Mouse (Mus musculus) MEL (cell line): ENCODE results near the gene Ly9. TPM values are rescaled to one million over a fixed set of nuclear protein-coding genes. Genes with fewer than 3 reads are reported as not detected.

ENCODE experiments used
- DNase-seq: peaks from one replicate; pipeline ENCODE4 v3.0.0; 2011; ENCODE audit warnings: low read depth, low spot score
- H3K27ac ChIP-seq: 2 replicates; pipeline ENCODE4 v1.5.1; 2012; ENCODE audit warnings: low read depth, mild to moderate bottlenecking, control low read depth, low read length, moderate library complexity; ENCODE audit not compliant: control insufficient read depth
- H3K27me3 ChIP-seq, 2 experiments: fragments of 150-350 bp in 1 of 2; sonication (generic) in 1 of 2; 2 replicates each; pipeline ENCODE4 v1.6.1; 2012; ENCODE audit warnings: low read length in 2 of 2, mild to moderate bottlenecking in 2 of 2, improper control_type of control experiment in 1 of 2, moderate library complexity in 1 of 2; ENCODE audit not compliant: insufficient read depth in 2 of 2, control insufficient read depth in 1 of 2
- H3K36me3 ChIP-seq, 2 experiments: 2 replicates each; pipeline ENCODE4 v1.6.1; 2012 to 2014; ENCODE audit warnings: low read length in 2 of 2, improper control_type of control experiment in 1 of 2, inconsistent platforms in 1 of 2, mild to moderate bottlenecking in 1 of 2; ENCODE audit not compliant: insufficient read depth in 2 of 2, control insufficient read depth in 1 of 2
- H3K4me1 ChIP-seq, 2 experiments: fragments of 150-350 bp in 1 of 2; sonication (generic) in 1 of 2; 2 replicates each; pipeline ENCODE4 v1.6.1; 2012; ENCODE audit warnings: low read length in 2 of 2, improper control_type of control experiment in 1 of 2, mild to moderate bottlenecking in 1 of 2; ENCODE audit not compliant: insufficient read depth in 2 of 2, control insufficient read depth in 1 of 2
- H3K4me3 ChIP-seq, 2 experiments: fragments of 150-350 bp in 1 of 2; sonication (generic) in 1 of 2; 2 replicates each; pipeline ENCODE4 v1.5.1; 2012; ENCODE audit warnings: low read depth in 2 of 2, low read length in 2 of 2, mild to moderate bottlenecking in 2 of 2, moderate library complexity in 2 of 2, control low read depth in 1 of 2, improper control_type of control experiment in 1 of 2; ENCODE audit not compliant: control insufficient read depth in 1 of 2, insufficient read depth in 1 of 2
- H3K79me2 ChIP-seq: 2 replicates; pipeline ENCODE4 v1.6.1; 2012; ENCODE audit warnings: mild to moderate bottlenecking, low read length, moderate library complexity; ENCODE audit not compliant: control insufficient read depth, poor library complexity, insufficient read depth
- H3K9ac ChIP-seq: 2 replicates; pipeline ENCODE4 v1.6.1; 2012; ENCODE audit warnings: low read depth, mild to moderate bottlenecking, control low read depth, low read length, moderate library complexity; ENCODE audit not compliant: control insufficient read depth, poor library complexity, severe bottlenecking
- H3K9me3 ChIP-seq: fragments of 150-350 bp; sonication (generic); replicated peaks from 2 replicates; pipeline ENCODE4 v1.6.1; 2012; ENCODE audit warnings: mild to moderate bottlenecking, low read length, improper control_type of control experiment, moderate library complexity; ENCODE audit not compliant: insufficient read depth
- CHD2 ChIP-seq: IDR thresholded peaks from 2 replicates; pipeline ENCODE4 v1.6.1; 2011; ENCODE audit warnings: low read length, improper control_type of control experiment
- ETS1 ChIP-seq: IDR thresholded peaks from 2 replicates; pipeline ENCODE4 v1.6.1; 2012; ENCODE audit warnings: low read depth, mild to moderate bottlenecking, inconsistent platforms, low read length, improper control_type of control experiment, moderate library complexity
- JUND ChIP-seq: IDR thresholded peaks from 2 replicates; pipeline ENCODE4 v1.6.1; 2011; ENCODE audit warnings: low read depth, mild to moderate bottlenecking, improper control_type of control experiment, low read length
- MAX ChIP-seq: IDR thresholded peaks from 2 replicates; pipeline ENCODE4 v1.6.1; 2011; ENCODE audit warnings: low read length, improper control_type of control experiment
- MEF2A ChIP-seq: IDR thresholded peaks from 2 replicates; pipeline ENCODE4 v1.6.1; 2014; ENCODE audit warnings: low read depth, mild to moderate bottlenecking, inconsistent platforms, low read length, improper control_type of control experiment; ENCODE audit not compliant: poor library complexity, insufficient replicate concordance, severe bottlenecking; ENCODE audit errors: extremely low read depth
- NELFE ChIP-seq: IDR thresholded peaks from 2 replicates; pipeline ENCODE4 v1.6.1; 2011; ENCODE audit warnings: low read depth, low read length, improper control_type of control experiment
- NRF1 ChIP-seq: IDR thresholded peaks from 2 replicates; pipeline ENCODE4 v1.6.1; 2014; ENCODE audit warnings: low read depth, mild to moderate bottlenecking, inconsistent platforms, low read length, improper control_type of control experiment, moderate library complexity; ENCODE audit not compliant: poor library complexity, insufficient read depth, severe bottlenecking
- POLR2A ChIP-seq, 2 experiments: IDR thresholded peaks; 2 replicates each; pipeline ENCODE4 v1.6.1; 2011 to 2012; ENCODE audit warnings: low read length in 2 of 2, mild to moderate bottlenecking in 2 of 2, control low read depth in 1 of 2, improper control_type of control experiment in 1 of 2, low read depth in 1 of 2, moderate library complexity in 1 of 2; ENCODE audit not compliant: control insufficient read depth in 1 of 2, insufficient read depth in 1 of 2, poor library complexity in 1 of 2
- POLR2AphosphoS2 ChIP-seq: IDR thresholded peaks from 2 replicates; pipeline ENCODE4 v1.6.1; 2011; ENCODE audit warnings: low read length, improper control_type of control experiment
- RAD21 ChIP-seq: IDR thresholded peaks from 2 replicates; pipeline ENCODE4 v1.6.1; 2011; ENCODE audit warnings: mild to moderate bottlenecking, low read depth, low read length, improper control_type of control experiment
- RCOR1 ChIP-seq: IDR thresholded peaks from 2 replicates; pipeline ENCODE4 v1.6.1; 2012; ENCODE audit warnings: low read depth, mild to moderate bottlenecking, inconsistent platforms, low read length, improper control_type of control experiment
- SIN3A ChIP-seq: IDR thresholded peaks from 2 replicates; pipeline ENCODE4 v1.6.1; 2012; ENCODE audit warnings: low read length, improper control_type of control experiment, inconsistent platforms
- TBP ChIP-seq: IDR thresholded peaks from 2 replicates; pipeline ENCODE4 v1.8.0; 2011; ENCODE audit warnings: low read depth, low read length, improper control_type of control experiment
- polyA plus RNA-seq, 2 experiments: library from polyadenylated mRNA; stranded (reverse) in 1 of 2; unstranded in 1 of 2; fragments of >175 nt in 1 of 2; fragments of >200 nt in 1 of 2; gene quantifications; 2 replicates each; pipeline versions ENCODE4 v1.2.1 to v1.2.4; 2012; ENCODE audit warnings: low replicate concordance in 2 of 2, low read depth in 1 of 2; ENCODE audit not compliant: insufficient read length in 2 of 2, insufficient read depth in 1 of 2, missing spikeins in 1 of 2
- total RNA-seq: library from RNA; depleted of rRNA; stranded (reverse); fragments of 300-350 nt; gene quantifications from 2 replicates; pipeline ENCODE4 v1.2.3, GENCODE M21; 2012

The Ly9 gene
- total and polyA plus RNA-seq, 3 experiments: 0.25 TPM; not detected in 2

GRCm38 (mm10) chr1:171627801-171628200 lies 20.6 kb upstream of the Ly9 start:
- H3K79me2 ChIP-seq: no peaks in the 10 kb centered on the region
- TF ChIP-seq NRF1: no peak
- TF ChIP-seq NELFE: no peak
- no peak for TF ChIP-seq RCOR1
- TF ChIP-seq JUND: no peak
- no peak for TF ChIP-seq MAX
- TF ChIP-seq CHD2: no peak
- TF ChIP-seq RAD21: no peak
- no peak for TF ChIP-seq SIN3A
- TF ChIP-seq POLR2AphosphoS2: no peak
- no peak overlapping the region for H3K9ac ChIP-seq
- DNase-seq: no peak
- H3K27ac ChIP-seq: no peak overlapping the region
- no peaks in the 10 kb centered on the region for H3K9me3 ChIP-seq
- no peak overlapping the region for H3K4me3 ChIP-seq
- H3K4me1 ChIP-seq: peaks cover 4% of the 10 kb centered on the region in 2 experiments; a peak in 3 of 4 replicates
- H3K27me3 ChIP-seq: 0 out of 4 replicates have a peak, but pooled peaks cover 0 to 1% of the 10 kb centered on the region in 2 experiments
- H3K36me3 ChIP-seq: peaks cover 0 to 10% of the 10 kb centered on the region in 2 experiments; a peak in 2 of 4 replicates

- peaks cover 3 to 4% of the 10 kb centered on the region in 2 experiments; a peak in 2 of 4 replicates for H3K4me1 ChIP-seq
- no peak overlapping the region for H3K27ac ChIP-seq
- no peak overlapping the region for H3K9ac ChIP-seq
- H3K27me3 ChIP-seq: 0 out of 4 replicates have a peak, but pooled peaks cover 0 to 1% of the 10 kb centered on the region in 2 experiments
- H3K36me3 ChIP-seq: 0 out of 4 replicates have a peak, but pooled peaks cover 0 to 3% of the 10 kb centered on the region in 2 experiments
- TF ChIP-seq TBP: no peak
- DNase-seq: no peak
- H3K9me3 ChIP-seq: no peaks in the 10 kb centered on the region
- H3K79me2 ChIP-seq: no peaks in the 10 kb centered on the region
- no peak overlapping the region for H3K4me3 ChIP-seq
Measured at GRCm38 (mm10) chr1:171620091-171620490, 12.9 kb upstream of the Ly9 start.

- 0 out of 4 replicates have a peak, but pooled peaks cover 0 to 1% of the 10 kb centered on the region in 2 experiments for H3K27me3 ChIP-seq
- no peak overlapping the region for H3K9ac ChIP-seq
- no peaks in the 10 kb centered on the region for H3K79me2 ChIP-seq
- peaks cover 3 to 4% of the 10 kb centered on the region in 2 experiments; a peak in 2 of 4 replicates for H3K4me1 ChIP-seq
- 0 out of 4 replicates have a peak, but pooled peaks cover 0 to 3% of the 10 kb centered on the region in 2 experiments for H3K36me3 ChIP-seq
- 0 out of 2 replicates have a peak, but pooled peaks have one; percentile 22 for TF ChIP-seq ETS1
- TF ChIP-seq POLR2A (IDR thresholded peaks at IDR 0.05; ENCODE audit: control insufficient read depth in 1 of 2, insufficient read depth in 1 of 2, low read depth in 1 of 2, low read length in 2 of 2, poor library complexity in 1 of 2): no peak
- TF ChIP-seq MEF2A: peak; percentile 83; the same call in 1 of the 2 replicates
- TF ChIP-seq NELFE: no peak
- TF ChIP-seq, all 39 proteins: peak for 2
- Histone ChIP-seq H3K9me3 (no peaks in the 10 kb centered on the region), H3K4me3 (no peak overlapping the region), H3K27ac (no peak overlapping the region)
- no peak for DNase-seq
Measured at GRCm38 (mm10) chr1:171619645-171620044, 12.4 kb upstream of the Ly9 start.
